Comparison of ENCODE assay signal across 13 mouse cellular contexts in the genomic region with DNA sequence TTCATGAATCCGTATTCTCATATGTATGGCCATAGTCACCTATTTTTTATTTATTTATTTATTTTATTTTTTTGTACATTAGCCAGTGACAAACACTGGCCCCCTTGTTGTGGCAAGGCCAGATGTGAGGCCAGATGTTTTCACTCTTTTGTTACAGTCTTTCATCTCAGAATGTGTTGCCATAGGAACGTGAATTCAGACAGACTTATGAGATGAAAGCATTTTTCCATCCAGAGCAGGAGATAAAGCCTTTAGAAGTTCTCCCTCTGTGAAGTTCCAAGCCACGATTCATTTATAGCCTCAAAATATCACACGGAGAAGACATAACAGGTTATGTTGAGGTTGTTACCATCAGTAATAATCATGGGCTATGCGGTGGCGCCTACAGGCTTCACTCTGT.
"Had no signal": no experiment of that assay in that cellular context is flagged by ENCODE, and none has a peak within 500 bp of the region (broad histone marks: within the 10 kb centered on the region; RNA-seq: fewer than 3 reads in every experiment).

No protein-coding gene starts in this region.

- DNase-seq: kidney, adult 18-20 months; kidney, postnatal 10 days; kidney, postnatal 4 days; left cerebral cortex, postnatal 4 days; liver, embryonic 13.5 days; liver, postnatal 0 days; right cerebral cortex, postnatal 14 days; thymus, postnatal 36 days had no signal

- H3K27ac ChIP-seq: intestine, embryonic 15.5 days; limb, embryonic 15.5 days; liver, embryonic 13.5 days; macrophage; midbrain, embryonic 13.5 days had no signal

- H3K27me3 ChIP-seq: intestine, embryonic 15.5 days; limb, embryonic 15.5 days; liver, embryonic 13.5 days; midbrain, embryonic 13.5 days had no signal

- H3K4me1 ChIP-seq: intestine, embryonic 15.5 days; limb, embryonic 15.5 days; liver, embryonic 13.5 days; megakaryocyte, embryonic 14.5 days; midbrain, embryonic 13.5 days had no signal

- H3K9ac ChIP-seq: intestine, embryonic 15.5 days; limb, embryonic 15.5 days; liver, embryonic 13.5 days; liver, postnatal 0 days; midbrain, embryonic 13.5 days had no signal

- ATAC-seq: intestine, embryonic 15.5 days; liver, postnatal 0 days; midbrain, embryonic 13.5 days had no signal

- H3K4me2 ChIP-seq: intestine, embryonic 15.5 days; limb, embryonic 15.5 days; liver, embryonic 13.5 days; midbrain, embryonic 13.5 days had no signal

- H3K4me3 ChIP-seq: intestine, embryonic 15.5 days; limb, embryonic 15.5 days; liver, embryonic 13.5 days; megakaryocyte, embryonic 14.5 days; midbrain, embryonic 13.5 days had no signal

- H3K36me3 ChIP-seq: intestine, embryonic 15.5 days; limb, embryonic 15.5 days; liver, embryonic 13.5 days; midbrain, embryonic 13.5 days had no signal

- H3K9me3 ChIP-seq: intestine, embryonic 15.5 days; limb, embryonic 15.5 days; liver, embryonic 13.5 days; midbrain, embryonic 13.5 days had no signal
